Mouse (Mus musculus) spleen, postnatal 36 days (tissue): Measurements from ENCODE around the gene Dll4.
A peak's percentile ranks its signal among the peaks of the same experiment; 100 is the strongest.

Experiments
- DNase-seq, 2 experiments: peaks; one replicate each; pipeline ENCODE4 v3.0.0; 2022; ENCODE audit warnings: low spot score in 2 of 2, mixed read lengths in 1 of 2

Gene Dll4

DNA sequence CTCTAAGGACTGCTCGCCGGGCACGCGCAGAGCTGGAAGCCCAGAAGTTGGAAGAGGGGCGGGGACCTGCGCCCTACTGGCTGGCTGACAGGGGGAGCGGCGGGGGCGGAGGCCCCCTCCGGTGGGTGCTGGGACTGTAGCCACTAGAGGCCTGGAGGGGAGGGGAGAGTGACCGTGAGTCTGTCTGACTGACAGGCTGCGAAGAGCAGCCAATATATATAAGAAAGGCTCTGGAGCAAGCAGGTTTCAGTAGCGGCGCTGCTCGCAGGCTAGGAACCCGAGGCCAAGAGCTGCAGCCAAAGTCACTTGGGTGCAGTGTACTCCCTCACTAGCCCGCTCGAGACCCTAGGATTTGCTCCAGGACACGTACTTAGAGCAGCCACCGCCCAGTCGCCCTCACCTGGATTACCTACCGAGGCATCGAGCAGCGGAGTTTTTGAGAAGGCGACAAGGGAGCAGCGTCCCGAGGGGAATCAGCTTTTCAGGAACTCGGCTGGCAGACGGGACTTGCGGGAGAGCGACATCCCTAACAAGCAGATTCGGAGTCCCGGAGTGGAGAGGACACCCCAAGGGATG, at the start of gene Dll4:
TSS of gene Dll4 (plus strand) at position 217 of the 576 bp plus-strand sequence.
- no peak for DNase-seq

DNA sequence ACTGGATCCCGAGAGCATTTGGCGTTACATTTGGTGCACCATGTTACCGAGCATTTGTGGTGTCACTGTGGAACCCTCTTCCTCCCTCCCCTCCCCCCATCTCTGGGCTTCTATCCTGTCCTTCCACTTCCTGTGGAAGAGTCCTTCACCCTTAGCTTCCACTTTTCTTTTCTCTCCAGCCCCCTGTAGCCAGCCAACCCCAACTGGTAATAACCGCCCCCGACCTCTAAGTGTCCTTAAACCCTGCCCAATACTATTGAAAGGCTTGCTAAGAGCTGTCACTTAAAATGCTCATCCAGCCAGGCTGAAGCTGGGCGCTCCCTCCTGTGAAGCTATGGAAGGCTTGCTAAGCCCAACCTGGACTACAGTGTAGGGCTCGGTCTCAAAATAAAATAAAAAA, 48.7 kb upstream of the Dll4 start:
- no peak for DNase-seq

GRCm38 (mm10) chr2:119277810-119278209, 47.8 kb upstream of the Dll4 start:
- DNase-seq = no peak

DNA sequence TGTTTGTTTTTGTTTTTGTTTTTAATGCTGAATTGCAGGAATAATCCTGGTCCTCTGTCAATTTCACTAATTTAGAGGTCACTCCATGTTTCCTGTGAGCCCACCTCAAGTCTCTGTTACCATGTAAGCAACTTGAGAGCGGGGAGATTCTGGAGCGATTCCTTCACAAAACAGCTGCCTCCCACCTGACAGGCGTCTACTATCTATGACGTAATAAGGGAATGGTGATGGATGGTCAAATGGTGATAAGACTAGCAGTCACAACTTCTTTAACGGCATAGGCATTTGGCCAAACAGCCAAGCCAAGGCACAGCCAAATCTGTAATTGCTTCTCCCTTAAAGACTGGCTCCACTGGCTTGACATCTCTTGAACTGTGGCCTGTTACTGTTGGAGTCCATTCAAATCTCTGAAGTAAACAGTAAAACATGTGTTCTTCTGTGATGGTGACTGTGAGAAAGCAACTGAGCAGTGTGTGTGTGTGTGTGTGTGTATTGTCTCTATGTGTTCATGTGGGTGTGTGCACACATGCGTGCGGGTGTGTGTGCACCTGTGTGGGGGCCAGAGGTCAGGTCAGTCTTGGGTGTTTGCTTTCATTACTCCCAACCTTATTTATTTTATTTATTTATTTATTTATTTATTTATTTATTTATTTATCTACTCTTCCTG, 43.6 kb upstream of the Dll4 start:
- no peak for DNase-seq

GRCm38 (mm10) chr2:119287372-119287771, 38.2 kb upstream of the Dll4 start:
- DNase-seq = no peak

- peak; percentile 96 for DNase-seq
These were observed 37.2 kb upstream of the Dll4 start, which contains the start of gene Vps18 for GRCm38 (mm10) chr2:119288270-119288882. TSS of gene Vps18 (plus strand) at chr2:119288740.

GRCm38 (mm10) chr2:119289014-119289416, 36.6 kb upstream of the Dll4 start:
- DNase-seq = peak in 1 of 2 experiments; percentile 24

DNA sequence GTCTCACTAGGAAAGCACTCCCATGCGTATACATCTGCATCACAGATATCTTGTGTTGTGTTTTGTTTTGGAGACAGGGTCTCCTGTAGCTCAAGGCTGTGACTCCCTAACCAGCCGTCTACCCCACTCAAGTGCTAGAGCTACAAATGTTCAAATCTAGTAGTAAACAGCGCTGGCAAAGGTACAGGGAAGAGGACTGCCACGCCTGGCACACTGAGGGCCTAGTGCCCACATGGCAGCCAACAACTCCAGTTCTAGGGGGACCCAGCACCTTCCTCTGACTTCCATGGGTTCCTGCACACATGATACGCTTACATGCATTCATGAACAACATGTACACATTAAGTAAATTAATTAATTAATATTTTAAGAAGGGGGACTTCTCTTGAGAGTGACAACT, 33.3 kb upstream of the Dll4 start:
- DNase-seq = no peak

GRCm38 (mm10) chr2:119292852-119293251, 32.7 kb upstream of the Dll4 start:
- DNase-seq = no peak

DNA sequence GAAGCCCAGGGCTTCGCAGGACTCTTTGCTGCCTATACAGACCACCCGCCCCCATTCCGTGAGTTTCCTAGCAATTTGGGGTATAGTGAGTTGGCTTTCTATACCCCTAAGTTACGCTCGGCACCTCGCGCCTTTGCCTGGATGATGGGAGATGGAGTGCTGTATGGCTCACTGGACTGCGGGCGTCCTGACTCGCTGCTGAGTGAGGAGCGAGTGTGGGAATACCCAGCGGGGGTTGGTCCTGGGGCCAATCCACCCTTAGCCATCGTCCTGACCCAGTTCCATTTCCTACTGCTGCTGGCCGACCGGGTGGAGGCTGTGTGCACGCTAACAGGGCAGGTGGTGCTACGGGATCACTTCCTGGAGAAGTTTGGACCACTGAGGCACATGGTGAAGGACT, 32.3 kb upstream of the Dll4 start:
- no peak for DNase-seq

DNA sequence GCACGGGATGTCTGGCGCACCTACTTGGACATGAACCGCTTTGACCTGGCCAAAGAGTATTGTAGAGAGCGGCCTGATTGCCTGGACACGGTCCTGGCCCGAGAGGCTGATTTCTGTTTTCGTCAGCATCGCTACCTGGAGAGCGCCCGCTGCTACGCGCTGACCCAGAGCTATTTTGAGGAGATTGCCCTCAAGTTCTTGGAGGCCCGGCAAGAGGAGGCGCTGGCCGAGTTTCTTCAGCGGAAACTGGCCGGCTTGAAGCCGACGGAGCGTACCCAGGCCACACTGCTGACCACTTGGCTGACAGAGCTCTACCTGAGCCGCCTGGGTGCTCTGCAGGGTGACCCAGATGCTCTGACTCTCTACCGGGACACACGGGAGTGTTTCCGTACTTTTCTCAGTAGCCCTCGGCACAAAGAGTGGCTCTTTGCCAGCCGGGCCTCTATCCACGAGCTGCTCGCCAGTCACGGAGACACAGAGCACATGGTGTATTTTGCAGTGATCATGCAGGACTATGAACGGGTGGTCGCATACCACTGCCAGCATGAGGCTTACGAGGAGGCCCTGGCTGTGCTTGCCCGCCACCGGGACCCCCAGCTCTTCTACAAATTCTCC, 31.7 kb upstream of the Dll4 start:
- DNase-seq = no peak

DNA sequence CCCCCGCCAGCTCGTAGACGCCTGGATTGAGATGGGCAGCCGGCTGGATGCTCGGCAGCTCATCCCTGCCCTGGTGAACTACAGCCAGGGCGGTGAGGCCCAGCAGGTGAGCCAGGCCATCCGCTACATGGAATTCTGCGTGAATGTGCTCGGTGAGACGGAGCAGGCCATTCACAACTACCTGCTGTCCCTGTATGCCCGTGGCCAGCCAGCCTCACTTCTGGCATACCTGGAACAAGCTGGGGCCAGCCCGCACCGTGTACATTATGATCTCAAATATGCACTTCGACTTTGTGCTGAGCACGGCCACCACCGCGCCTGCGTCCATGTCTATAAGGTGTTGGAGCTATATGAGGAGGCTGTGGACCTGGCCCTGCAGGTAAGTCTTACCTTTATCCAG, 31.2 kb upstream of the Dll4 start:
- no peak for DNase-seq

DNA sequence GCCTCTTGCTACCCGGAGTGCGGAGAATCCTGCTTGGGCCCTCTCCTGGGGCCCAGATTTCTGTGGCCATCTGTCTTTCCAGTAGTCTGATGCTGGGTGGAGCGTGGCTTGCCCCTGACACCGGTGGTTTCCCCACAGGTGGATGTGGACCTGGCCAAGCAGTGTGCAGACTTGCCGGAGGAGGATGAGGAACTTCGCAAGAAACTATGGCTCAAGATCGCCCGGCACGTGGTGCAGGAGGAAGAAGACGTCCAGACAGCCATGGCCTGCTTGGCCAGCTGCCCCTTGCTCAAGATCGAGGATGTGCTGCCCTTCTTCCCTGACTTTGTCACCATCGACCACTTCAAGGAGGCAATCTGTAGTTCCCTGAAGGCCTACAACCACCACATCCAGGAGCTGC, 28.8 kb upstream of the Dll4 start:
- DNase-seq = no peak

DNA sequence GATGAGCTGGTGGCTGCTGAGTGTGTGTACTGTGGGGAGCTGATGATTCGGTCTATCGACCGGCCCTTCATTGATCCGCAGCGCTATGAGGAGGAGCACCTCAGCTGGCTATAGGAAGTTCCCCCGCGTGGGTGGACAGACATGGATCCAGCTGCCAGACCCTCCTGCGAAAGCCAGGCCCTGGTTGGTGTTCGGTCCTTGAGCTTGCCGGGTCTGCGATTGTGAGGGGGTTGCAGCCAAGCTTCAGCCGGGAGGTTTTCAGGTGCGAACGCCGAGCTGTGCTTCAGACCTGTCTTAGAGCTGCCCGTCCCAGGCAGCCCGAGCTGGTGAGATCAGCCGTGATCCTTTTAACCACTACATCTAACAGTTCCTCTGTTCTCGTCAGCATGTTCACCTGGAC, 28.1 kb upstream of the Dll4 start:
- DNase-seq = no peak

DNA sequence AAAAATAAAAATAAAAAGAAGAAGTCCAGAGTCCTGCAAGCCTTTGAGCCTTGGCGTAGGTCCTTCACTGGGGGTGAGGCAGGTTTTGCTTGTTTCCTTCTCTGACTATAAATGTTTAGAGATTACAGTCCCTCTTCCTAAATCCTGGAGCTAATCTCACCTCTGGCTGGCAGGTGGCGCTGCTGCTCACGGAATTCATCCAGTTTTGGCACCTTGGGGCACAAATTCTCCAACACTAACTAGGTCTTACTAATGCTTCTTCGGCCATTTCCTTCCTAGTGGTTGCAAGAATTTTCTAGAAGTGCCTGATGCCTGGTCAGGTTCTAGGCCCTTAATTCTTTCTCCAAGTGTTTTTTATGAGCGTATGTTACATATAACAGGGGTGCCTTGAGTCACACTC, 27.3 kb upstream of the Dll4 start:
- DNase-seq = peak; percentile 40 to 46

DNA sequence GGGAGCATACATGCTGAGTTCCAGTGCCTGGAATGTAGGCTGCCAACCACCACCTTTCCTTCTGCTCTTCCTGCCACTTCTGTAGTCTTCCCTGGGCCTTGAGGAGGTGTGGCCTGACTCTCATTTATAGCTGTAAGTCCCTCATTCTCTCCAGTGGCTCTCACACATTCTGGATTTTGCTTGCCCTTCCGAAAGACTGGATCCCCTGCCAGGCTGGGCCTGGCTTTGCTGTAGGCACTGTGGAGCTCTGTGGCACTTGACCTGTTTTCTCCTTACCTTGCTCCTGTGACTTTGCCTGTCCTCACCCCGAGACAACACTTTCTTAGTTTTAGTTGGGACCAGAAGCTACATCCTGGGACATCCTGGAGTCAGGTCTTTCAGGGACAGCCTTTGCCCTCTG, 26.7 kb upstream of the Dll4 start:
- no peak for DNase-seq

DNA sequence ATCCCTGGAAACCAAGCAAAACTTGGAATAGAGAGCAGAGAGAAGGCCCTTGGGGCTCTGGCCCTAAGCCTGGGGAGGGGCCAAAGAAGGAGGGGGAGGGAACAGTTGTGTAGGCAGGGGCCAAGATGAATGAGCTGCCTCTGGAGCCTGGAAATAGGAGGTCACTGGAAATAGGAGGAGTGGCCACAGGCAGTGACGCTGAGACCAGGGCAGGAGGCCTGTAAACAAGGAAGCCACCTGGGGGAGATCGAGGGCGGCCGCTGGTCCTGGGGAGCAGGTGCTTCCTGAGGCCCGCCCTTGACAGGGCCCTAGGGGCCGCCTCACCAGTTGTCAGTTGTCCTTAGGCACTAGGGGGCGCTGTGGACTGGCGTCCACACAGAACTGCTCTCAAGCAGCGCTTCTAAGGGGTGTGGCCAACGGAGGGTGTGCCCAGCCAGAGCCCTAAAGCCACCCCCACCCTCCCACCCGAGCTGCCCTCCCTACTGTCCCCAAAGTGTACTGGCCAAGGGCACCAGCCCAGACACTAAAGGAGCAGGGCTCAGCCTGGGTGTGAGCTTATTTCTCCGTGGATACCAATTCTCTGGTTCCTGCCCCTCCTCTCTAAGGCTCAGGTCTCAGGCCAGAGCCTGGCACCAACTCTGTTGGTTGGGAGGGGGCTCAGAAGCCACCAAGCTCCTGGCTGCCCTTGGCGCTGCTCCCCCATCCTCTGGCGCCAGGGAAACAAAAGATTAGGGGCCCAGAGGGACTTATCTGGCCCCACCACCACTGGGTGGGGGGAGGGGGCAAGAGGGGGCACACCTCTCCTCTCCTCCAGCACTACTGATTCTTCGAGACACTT, 25.4 kb upstream of the Dll4 start:
- DNase-seq = peak; percentile 90

DNA sequence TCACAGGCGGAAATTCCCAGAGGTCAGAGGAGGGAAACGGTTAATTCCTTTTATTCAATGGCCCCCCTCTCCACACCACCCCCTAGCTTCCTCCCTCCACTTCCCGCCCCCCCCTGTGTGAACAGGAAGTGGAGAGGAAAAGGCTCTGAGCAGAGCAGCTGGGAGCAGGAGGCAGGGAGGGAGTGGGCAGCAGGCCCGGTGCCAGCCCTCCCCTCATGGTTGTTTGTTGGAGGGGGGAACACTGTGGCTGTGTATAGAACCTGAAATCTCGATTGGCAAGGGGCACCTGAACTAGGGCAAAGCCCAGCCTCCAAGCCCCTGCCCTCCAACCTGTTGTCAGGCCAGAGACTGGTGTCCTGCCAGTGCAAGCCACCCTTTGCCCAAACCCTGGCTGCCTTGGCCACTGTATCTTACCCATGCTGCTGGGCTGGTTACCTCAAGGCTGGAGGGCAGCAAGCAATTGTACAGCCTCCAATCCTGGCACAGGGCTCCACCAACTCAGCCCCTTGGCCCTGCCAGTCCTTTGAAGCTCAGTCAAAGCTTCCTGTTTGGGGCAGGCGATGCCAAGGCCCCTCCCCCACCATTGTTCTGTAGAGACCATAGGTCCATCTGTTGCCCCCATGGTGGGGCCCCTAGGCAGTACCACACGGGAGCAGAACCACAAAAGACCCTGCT, 24.6 kb upstream of the Dll4 start:
- no peak for DNase-seq

DNA sequence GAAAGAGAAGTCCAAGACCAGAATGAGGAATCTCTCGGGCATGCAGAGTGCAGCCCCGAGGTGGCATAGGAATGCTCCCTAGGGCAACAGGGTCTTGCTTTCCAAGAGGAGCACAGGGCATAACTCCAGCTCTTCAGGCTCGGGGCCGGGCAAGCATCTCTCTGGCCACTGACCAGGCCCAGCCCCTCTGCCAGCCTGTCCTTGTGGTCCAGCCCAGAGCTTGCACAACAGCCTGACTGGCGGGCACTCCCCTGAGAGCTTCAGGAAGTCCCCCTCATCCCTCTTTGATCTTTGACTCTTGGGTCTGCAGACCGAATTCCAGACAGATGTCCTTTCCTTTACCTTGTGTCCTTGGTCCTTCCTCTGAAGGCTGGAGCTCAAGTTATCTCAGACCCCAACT, 22.7 kb upstream of the Dll4 start:
- no peak for DNase-seq

GRCm38 (mm10) chr2:119304391-119304790, 21.2 kb upstream of the Dll4 start:
- DNase-seq = no peak

DNA sequence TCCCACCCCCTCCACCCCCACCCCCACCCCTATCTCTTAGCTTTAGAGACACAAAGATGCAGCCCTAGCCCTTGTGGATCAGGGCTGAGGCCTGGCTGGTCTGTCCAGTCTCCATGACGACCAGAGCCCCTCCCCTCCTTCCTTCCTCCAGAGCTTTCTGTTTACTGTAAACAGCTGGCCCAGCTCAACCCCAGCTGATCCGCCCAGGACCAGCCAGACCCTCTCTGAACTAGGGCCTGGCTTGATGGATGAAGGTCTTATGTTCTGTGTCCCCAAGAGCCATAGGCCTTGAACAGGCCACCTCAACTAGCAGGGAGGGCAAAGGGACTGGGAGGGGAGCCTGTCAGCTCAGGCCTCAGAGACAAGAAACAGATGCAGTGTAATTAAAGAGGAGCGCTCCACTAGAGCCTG, 20.8 kb upstream of the Dll4 start:
- no peak for DNase-seq
